Mouse (Mus musculus) lung, adult 2 months (tissue): ENCODE measurements around the gene Tbc1d24.

Source experiments
- CTCF ChIP-seq: fragments of 200-500 bp; IDR thresholded peaks from 2 replicates; pipeline ENCODE4 v1.5.1; 2011; ENCODE audit warnings: mild to moderate bottlenecking, low read length, control low read depth; ENCODE audit not compliant: insufficient read depth
- POLR2A ChIP-seq: fragments of 200-500 bp; IDR thresholded peaks from 2 replicates; pipeline ENCODE4 v1.6.1; 2011; ENCODE audit warnings: low read depth, mild to moderate bottlenecking, control low read depth, low read length, borderline replicate concordance; ENCODE audit errors: extremely low read depth

- TF ChIP-seq CTCF = no peak
- no peak for TF ChIP-seq POLR2A
Observed at GRCm38 (mm10) chr17:24164566-24165259, 40.6 kb downstream of the Tbc1d24 start.
